Mouse (Mus musculus): ENCODE data around the gene Mmrn2. TPM values are rescaled to one million over a fixed set of nuclear protein-coding genes. Genes with fewer than 3 reads are reported as not detected.

The Mmrn2 gene
- 13.1 TPM for polyA plus RNA-seq (2014; fragmentation: Illumina TruSeq; extraction: RNeasy Lipid Tissue Mini Kit (QIAGEN cat#74804); ENCODE audit: low read depth, low replicate concordance)

GRCm38 (mm10) chr14:34375415-34375904, at the start of gene Mmrn2:
Gene Mmrn2 (plus strand): TSS chr14:34375465.

GRCm38 (mm10) chr14:34355301-34355700, 20.0 kb upstream of the Mmrn2 start, which contains the start of gene Fam25c:
Gene Fam25c (minus strand): TSS chr14:34355433.

GRCm38 (mm10) chr14:34374577-34374976, 688 bp upstream of the Mmrn2 start, which contains the start of gene Sncg:
Gene Sncg (minus strand): TSS chr14:34374789.

Other genes with a start within 250 kb of the Mmrn2 start
- gene Npy4r, start 223.0 kb upstream of the Mmrn2 start, polyA plus RNA-seq (2014; fragmentation: Illumina TruSeq; extraction: RNeasy Lipid Tissue Mini Kit (QIAGEN cat#74804); ENCODE audit: low read depth, low replicate concordance): not detected
- 0.16 TPM for gene Gprin2, start 173.8 kb upstream of the Mmrn2 start, polyA plus RNA-seq (2014; fragmentation: Illumina TruSeq; extraction: RNeasy Lipid Tissue Mini Kit (QIAGEN cat#74804); ENCODE audit: low read depth, low replicate concordance)
- 0.28 TPM for gene Syt15, start 155.9 kb upstream of the Mmrn2 start, polyA plus RNA-seq (2014; fragmentation: Illumina TruSeq; extraction: RNeasy Lipid Tissue Mini Kit (QIAGEN cat#74804); ENCODE audit: low read depth, low replicate concordance)
- gene Shld2, start 65.0 kb upstream of the Mmrn2 start, polyA plus RNA-seq (2014; fragmentation: Illumina TruSeq; extraction: RNeasy Lipid Tissue Mini Kit (QIAGEN cat#74804); ENCODE audit: low read depth, low replicate concordance): 27.7 TPM
- gene Glud1, start 64.7 kb upstream of the Mmrn2 start, polyA plus RNA-seq (2014; fragmentation: Illumina TruSeq; extraction: RNeasy Lipid Tissue Mini Kit (QIAGEN cat#74804); ENCODE audit: low read depth, low replicate concordance): 641 TPM
- not detected for gene Fam25c, start 20.0 kb upstream of the Mmrn2 start, polyA plus RNA-seq (2014; fragmentation: Illumina TruSeq; extraction: RNeasy Lipid Tissue Mini Kit (QIAGEN cat#74804); ENCODE audit: low read depth, low replicate concordance)
- not detected for gene Sncg, start 676 bp upstream of the Mmrn2 start, polyA plus RNA-seq (2014; fragmentation: Illumina TruSeq; extraction: RNeasy Lipid Tissue Mini Kit (QIAGEN cat#74804); ENCODE audit: low read depth, low replicate concordance)
- gene Bmpr1a, start 127.9 kb downstream of the Mmrn2 start, polyA plus RNA-seq (2014; fragmentation: Illumina TruSeq; extraction: RNeasy Lipid Tissue Mini Kit (QIAGEN cat#74804); ENCODE audit: low read depth, low replicate concordance): 114 TPM
- gene 9230112D13Rik, start 147.3 kb downstream of the Mmrn2 start, polyA plus RNA-seq (2014; fragmentation: Illumina TruSeq; extraction: RNeasy Lipid Tissue Mini Kit (QIAGEN cat#74804); ENCODE audit: low read depth, low replicate concordance): not detected
- gene Ldb3, start 213.2 kb downstream of the Mmrn2 start, polyA plus RNA-seq (2014; fragmentation: Illumina TruSeq; extraction: RNeasy Lipid Tissue Mini Kit (QIAGEN cat#74804); ENCODE audit: low read depth, low replicate concordance): 1.1 TPM
- gene Opn4, start 224.7 kb downstream of the Mmrn2 start, polyA plus RNA-seq (2014; fragmentation: Illumina TruSeq; extraction: RNeasy Lipid Tissue Mini Kit (QIAGEN cat#74804); ENCODE audit: low read depth, low replicate concordance): not detected